Mouse (Mus musculus) right cerebral cortex, postnatal 10 days (tissue): ENCODE results near the gene Stat4.
A peak's percentile ranks its signal among the peaks of the same experiment; 100 is the strongest.
"Not testable (repeated sequence)": the region's sequence is repeated elsewhere in the genome, so short reads cannot be mapped to it uniquely, and the experiment has no call there.

Experiments used
- DNase-seq, 2 experiments: peaks; one replicate each; pipeline ENCODE4 v3.0.0; 2021; ENCODE audit warnings: low spot score in 2 of 2

Gene Stat4

DNA sequence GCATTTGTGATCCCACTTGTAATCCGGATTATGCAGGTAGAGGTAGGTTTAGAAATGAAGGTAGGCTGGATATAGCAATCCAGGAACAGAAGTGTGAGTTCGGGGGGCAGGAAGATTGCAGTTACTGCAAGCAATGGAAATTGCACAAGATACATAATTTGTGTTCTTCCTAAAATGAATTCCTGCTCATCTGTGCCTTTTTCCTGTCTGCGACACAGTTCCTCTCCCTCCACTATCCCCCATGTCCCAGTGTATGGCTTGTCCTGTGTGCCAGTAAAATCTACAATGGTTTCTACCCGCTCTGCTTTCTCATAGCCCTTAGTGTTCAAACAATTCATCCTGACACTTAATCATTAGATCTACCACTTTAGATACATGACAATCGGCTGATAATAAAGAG lies 41.7 kb downstream of the Stat4 start:
- DNase-seq, result no peak

DNA sequence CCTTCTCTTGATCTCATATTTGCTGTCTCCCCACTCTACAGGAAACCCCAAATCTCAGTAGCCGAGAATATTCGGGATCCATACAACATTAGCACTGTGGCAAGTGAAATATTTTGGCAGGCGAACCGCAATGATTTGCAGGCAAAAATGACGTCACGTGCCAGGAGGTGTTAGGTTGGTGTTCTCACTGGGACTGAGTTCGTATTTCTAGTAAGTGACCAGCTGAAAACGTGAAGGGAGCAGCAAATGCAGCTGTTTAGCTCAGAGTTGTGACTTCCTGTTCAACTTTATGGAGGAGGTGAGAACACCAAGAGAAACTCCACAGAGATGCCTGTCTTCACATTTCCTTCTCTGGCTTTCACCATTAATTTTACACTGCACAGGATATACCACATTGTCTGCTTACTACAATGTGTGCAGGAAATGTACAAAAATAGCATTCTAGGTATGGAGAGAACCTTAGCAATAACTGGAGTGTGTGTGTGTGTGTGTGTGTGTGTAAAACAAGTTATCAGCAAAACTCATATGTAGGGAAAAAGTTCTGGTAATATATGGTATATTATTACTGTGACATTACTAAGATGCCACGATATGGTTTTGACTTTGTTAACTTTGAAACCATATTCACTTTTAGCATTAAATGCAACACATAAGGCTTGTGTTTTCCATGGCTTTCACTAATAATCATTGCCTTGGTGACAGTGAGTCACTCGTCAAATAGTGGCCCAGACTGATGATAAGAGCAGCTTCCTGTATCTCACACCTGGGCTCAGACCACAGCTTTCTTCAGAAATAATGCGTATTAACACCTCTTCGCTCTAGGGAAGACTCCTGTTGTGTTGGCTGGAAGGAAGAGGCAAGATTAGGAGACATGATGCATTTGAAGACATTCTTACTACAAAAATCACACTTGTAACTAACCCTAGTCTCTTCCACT lies 48.1 kb downstream of the Stat4 start:
- DNase-seq, result peak in 1 of 2 experiments; percentile 7

DNA sequence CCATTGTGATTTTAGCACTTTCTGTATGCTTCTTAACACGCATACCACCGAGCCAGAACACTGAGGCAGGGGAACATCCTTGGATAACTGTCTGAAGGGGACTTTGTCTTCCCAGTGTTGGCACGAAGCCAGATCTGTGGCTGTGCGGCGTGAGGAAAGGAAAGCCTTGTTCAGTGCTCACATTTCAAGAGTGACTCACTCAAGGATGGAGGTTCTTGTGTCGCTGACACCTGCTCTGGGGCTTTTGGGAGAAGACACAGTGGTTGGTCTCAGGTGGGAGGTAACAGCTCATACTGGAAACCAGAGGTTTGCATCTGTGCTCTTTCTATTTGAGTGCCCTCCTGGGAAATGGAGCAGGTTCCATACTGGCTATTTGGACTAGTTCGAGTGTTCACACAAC lies 52.2 kb downstream of the Stat4 start:
- peak; percentile 34 to 41 for DNase-seq

DNA sequence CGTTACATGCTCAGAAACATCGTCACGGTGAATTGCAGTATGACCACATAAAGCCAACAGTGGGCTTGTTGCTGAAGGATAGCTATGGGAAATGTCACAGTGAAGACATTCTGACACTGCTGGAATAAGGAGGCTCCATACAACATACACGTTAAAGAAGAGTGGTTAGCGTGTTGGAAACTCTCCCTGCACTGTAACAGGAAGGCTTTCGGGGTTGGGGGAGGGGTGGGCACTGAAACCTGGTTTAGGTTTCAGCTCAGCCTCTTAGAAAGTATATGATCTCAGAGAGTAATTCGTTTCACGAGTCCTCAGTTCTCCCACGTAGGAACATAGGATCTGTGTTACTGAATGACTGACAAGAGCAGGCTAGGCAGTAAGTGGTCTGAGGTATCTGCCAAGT lies 52.7 kb downstream of the Stat4 start:
- no peak for DNase-seq

DNA sequence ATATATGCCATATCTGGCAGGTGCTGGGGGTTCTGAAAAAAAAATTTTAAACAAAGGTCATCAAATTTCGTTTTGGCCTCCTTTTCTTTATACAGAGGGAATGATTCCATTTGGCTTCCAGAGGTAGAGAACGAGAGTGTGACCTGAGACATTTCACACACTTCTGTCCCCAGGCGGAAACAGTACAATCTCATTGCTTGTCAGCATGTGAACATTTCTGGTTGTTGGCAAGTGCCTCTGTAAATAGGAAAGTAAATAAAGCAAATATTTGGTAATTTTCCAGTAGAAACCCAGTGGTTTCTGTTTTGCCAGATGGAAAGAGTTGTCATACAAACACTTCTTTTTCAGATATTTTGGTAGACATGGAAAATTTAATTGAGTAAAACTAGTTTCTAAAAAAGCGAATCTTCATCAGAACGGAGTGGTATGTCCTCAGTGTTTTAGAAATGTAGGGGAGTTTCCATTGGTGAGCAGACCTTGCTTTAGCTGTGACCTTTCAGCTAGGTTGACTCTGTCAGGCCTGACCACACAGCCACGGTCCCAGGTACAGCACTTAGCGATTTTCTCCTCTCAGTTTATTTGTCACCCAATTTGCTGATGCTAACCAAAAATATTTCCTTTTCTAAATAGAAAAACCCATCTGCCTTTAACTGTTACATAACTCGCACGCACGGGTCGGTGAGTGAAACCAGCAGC lies 53.6 kb downstream of the Stat4 start:
- DNase-seq, result no peak

DNA sequence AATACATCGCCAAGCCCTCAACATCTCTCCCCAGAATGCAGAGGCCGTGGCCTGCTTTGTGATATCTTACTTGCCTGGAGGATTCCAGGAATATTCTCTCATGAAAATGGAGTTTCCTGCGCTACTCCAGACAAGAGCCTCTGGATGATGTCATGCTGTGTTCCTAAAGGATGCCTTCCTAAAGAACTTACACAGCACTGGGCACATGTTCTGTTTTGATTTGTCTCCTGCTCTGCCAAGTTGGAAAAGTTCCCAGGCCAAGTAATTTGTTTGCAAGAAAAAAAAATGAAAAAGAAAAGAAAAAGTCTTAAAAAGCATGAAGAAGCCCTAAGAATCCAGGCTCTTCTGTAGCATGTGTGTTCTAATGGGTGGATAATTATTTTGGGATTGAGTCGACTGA lies 56.2 kb downstream of the Stat4 start:
- no peak for DNase-seq

DNA sequence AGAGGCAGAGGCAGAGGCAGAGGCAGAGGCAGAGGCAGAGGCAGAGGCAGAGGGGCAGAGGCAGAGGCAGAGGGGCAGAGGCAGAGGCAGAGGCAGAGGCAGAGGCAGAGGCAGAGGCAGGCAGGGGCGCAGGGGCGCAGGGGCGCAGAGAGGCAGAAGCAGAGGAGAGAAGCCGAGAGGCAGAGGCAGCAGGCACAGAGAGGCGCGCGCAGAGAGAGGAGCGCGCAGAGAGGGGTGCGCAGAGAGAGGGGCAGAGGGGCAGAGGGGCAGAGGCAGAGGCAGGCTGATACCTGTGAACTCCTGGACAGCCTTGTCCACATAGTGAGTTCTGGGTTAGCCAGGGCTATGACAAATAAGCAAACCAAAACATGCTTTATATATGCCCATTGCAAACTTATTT lies 59.9 kb downstream of the Stat4 start:
- not testable (repeated sequence) for DNase-seq

DNA sequence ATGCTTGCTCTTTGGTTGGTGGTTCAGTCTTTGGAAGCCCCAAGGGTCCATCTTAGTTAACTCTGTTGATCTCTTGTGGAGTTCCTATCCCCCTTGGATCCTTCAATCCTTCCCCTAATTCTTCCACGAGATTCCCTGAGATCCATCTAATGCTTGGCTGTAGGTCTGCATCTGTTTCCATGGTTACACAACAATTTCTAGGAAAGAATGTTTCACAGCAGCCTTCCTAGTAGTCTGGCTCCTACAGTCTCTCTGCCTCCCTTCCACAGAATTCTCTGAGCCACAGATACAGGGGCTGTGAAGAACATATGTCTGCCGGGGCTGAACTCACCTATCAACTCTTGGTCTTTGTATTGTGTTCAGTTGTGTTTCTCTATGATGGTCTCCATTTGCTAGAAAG lies 61.8 kb downstream of the Stat4 start:
- DNase-seq, result peak in 1 of 2 experiments; percentile 26

DNA sequence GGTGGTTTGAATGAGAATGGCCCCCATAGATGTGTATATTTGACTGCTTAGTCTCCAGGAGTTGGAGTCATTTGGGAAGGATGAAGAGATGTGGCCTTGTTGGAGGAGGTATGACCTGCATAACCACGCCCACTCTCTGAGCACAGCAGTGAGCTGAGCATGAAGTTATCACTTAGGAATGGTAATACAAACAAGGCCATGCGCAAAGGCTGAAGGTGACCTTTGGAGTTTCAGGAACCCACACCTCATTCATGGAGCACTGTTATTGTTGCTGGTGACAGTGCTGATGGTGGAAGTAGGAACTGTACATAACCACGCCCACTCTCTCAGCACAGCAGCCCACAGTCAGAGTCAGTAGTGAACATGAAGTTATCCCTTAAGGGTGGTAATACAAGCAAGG lies 62.9 kb downstream of the Stat4 start:
- no peak for DNase-seq

DNA sequence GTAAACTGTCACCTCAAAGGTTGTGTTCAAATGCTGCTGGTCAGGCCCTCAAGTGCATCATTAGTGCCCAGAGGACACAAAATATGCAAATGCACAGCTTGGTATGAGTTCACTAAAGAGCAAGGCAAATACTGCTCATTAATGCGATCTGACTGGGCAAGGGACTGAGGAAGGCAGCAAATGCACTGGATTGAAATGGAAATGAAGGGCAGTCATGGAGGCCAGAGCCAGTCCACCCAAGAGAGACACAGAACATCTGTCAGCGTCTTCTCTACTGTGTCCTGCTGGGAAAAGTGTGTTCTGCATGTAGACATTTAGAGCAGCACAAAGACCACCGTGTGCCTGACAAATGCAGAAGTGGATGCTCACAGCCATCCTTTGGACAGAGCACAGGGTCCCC lies 64.6 kb downstream of the Stat4 start:
- DNase-seq, result no peak

DNA sequence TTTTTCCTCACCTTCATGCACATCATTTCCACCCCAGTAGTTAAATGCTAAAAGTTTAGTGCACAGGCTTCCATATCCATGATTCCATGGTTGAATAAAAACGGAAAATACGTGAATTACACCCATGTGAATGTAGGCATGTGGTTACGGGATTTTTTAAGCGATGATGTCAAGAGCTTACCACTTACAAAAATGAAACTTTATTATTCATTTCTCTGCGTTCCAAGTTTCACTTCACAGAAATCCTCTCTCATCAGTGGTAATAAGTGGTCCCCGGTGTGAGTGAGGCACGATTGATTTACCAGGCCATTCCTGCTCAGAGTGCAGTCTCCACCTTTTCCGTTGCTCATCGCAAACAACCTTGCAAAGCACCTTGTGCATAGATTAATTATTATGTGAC lies 66.0 kb downstream of the Stat4 start:
- no peak for DNase-seq

DNA sequence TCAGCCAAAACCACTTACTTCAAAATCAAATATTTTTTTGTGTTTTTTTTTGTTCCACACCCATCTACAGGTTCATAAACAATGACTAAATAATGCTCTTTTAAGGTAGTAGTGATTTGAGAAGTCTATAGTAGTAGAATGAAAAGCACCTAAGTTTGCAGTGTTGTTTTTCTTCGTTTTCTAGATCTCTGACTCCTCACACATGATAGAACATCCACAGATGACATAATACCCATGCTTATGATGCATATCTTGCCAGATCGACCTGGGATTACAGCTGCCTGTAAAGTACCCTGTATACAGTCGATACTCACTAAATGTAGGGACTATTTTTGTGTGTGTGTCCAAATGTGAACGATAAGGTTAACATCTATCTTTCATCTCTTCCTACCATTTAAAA lies 69.0 kb downstream of the Stat4 start:
- no peak for DNase-seq

DNA sequence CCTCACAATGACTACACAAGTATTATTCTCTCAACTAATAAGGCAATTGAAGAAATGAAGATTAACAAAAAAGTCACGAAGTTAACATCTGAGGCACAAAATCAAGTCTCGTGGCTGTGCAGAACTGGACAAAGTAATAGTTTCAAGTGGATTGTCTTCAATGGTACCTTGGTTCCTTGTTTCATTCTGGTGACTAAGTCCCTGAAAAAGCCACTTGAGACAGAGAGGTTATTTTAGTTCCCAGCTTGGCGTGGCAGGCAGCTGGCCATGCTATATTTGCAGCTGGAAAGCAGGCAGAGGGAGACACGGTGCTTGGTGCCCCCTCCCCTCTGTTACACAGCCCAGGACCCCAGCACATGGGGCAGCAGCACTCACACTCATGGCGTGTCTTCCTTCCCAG lies 70.2 kb downstream of the Stat4 start:
- DNase-seq, result no peak

DNA sequence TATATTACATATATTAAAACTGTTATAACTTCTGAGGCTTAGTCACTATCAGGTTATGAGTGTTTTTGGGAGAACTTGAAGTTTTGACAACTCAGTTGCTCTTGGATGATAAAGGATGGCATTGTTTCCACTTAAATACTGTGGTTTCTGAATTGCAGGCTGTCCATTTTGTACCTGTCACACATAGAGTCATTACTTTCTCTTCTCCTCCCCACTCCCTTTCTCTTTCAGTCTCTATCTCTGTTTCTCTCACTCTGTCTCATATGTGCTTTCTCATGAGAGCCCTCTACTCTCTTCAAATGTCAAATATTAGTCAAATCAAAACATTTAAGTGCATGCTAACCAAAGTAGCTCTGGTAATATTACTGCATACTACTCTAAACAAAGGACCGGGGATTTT lies 79.3 kb downstream of the Stat4 start:
- no peak for DNase-seq

DNA sequence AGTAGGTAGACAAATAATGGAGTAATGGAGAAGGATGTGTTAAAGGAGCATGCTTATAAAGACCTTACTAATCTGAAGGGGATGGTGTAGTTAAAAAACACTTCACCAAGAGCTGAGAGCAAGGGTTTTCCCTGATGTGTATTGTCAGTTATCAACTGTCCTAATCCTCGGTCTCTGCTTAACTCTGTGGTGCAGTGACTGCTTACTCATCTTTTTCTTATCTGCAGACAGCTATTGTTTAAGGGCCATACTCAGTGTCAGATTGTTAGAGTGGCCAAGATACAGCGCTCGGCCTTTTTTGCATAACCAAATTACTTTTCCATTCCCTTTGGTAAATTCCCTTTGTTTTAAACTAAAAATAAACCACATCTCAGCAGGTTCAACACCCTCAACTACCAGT lies 79.7 kb downstream of the Stat4 start:
- DNase-seq, result no peak

DNA sequence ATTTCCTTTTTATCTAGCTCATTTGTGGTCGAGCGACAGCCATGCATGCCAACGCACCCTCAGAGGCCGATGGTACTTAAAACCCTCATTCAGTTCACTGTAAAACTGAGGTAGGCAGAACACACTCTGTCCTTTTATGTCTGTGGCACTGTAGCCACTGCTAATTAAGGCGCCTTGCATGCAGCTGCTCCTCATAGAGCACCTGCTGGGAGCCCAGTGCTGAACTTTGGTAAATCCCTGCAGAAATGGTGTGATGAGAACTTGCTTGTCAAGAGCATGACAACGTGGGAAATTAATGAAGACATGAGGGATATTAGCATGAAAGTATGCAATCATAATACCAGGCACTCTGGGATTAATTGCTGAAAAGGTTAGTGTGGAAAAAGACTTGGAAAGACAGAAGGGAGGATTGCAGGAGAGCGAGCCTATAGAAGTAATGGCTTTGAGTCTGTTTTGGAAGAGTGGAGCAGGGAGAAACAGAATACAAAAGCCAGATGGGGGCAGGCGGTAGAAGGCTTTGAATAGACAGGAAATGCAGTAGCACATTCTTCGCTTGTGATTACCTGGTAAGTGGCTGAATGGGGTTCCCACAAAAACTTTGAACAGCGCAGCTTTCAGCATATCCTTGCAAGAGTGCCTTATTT lies 92.9 kb downstream of the Stat4 start:
- DNase-seq, result no peak

DNA sequence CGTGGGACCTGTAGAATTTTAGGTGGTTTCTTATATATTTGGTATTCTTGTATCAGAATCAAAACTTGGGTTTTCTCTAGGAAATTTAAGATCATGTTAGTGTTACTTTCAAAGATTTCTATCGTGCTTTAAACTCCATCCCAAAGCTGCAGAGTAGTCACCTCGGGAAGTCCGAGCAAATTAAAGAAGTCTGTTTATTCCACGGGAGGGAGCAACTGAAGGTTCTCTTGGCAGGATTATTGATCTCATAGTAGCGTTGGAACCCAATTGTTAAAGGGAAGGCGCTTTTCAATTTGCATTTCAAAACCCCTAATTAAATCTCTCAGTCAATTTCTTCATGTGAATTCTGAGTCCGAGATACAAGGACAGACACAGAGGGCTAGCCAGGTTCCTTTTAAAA lies 93.4 kb downstream of the Stat4 start:
- no peak for DNase-seq

DNA sequence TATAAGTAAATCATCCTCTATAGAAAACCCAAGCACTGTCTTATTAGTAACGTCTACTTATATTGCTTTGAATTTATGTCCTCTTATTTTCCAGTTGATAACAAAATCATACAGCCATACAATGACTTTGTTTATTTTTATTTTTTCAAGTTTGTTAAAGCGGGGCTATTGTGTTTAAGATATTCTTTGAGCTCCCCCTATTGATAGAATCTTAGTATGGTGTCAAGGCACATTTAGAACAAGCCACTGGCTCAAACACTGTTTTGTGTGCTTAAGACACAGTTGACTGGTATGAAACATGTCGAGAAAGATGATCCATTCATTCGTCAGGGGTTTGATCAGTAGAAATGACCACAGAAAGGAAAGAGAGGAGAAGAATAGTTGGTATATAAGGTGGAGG lies 99.3 kb downstream of the Stat4 start:
- no peak for DNase-seq

DNA sequence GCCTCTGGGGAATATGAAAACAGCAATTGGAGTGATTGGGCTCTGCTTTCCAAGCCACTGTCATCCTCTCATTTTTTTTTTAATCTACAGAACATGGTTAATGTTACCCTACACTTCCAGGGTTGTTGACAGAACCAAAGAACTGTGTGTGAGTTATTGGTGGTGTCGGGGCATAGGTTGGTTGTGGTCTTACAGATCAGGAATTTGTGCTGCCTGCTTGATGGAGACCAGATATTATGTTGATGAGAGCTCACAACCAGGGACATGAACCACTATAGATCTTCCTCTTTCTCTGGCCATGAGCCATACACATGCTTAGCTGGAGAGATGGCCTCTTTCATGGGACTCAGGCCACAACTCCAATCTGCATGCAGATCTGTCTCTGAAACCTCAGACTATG lies 100.2 kb downstream of the Stat4 start:
- DNase-seq, result no peak

DNA sequence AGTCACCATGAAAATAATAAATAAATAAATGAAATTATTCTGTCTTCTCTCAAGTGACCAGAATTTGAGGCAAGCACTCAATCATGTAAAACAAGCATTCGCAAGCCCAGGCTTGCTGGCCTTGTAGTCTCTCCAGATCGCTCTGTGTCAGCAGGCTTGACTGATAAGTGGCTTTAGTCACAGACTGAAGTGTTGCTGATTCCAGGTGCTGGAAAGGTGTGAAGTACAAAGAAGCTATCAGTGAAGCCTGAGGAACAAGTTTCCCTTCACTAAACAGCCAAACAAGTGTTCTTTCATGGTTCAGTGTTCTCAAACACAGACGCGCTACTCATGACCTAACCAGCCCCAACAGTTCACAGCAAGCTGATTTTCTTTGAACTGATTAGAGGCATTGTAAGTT lies 101.7 kb downstream of the Stat4 start:
- DNase-seq, result no peak

DNA sequence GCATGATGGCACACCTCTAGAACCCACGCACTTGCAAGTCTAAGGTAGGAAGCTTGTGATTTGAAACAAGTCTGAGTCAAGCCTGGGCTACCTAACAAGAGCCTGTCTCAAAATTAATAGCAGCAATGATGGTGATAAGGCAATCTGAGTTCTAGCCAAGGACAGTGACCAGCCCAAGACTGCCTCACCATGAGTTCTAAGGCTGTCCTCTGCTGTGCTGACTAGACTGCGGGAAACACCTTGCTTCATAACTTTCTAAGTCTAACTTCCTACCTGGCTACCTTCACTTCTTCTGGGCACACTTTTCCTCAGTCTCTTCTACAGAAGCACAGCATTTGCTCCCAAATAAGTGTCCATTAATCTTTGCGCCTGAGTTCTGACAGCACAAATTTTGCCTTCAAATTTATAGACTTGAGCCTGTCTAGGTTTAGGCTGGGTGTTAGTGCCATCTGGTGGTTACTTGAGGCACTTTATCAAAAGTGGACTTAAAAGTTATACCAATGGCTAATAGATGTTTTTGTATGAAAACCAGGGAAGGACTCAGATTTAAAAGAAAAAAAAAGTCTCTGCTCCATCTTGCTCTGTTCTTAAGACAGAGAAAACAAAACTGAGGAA lies 111.8 kb downstream of the Stat4 start:
- peak; percentile 44 to 53 for DNase-seq

DNA sequence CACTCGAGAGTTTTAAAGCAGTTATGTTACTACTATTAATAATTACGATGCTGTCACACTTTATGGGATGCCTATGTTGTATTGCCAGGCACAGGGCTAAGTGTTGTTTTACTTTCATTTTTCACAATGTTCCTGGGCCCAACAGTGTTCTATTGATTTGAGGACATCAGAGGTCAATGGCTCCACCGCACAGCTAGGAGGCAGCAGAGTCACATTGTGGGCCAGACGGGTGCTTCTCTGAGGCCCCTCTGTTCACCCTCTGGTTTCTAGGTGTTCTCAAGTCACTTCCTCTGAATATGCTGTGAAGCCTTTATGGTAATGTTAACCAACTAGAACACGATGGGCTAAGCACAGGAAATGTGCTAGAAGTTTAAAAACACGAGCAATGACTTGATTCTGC lies 113.5 kb downstream of the Stat4 start:
- no peak for DNase-seq
